Mouse (Mus musculus) liver, embryonic 14.5 days (tissue): ENCODE measurements at regions not wholly inside any gene's neighbourhood (a gene's known extent, or its start where the extent isn't known, plus 50 kb on each side); places are given as distances from the start of the nearest gene placed in this dataset.
A peak's percentile ranks its signal among the peaks of the same experiment; 100 is the strongest.

Experiments
- ATAC-seq: fragments of 200-750 bp; cut with Nextera tagmentation; 2 replicates; pipeline ENCODE4 v1.8.0; 2017; ENCODE audit warnings: moderate number of reproducible peaks, mild to moderate bottlenecking, moderate library complexity; ENCODE audit not compliant: insufficient read depth
- DNase-seq, 3 experiments: peaks; one replicate each; pipeline ENCODE4 v3.0.0-alpha.2; 2012 to 2013; ENCODE audit warnings: low read depth in 3 of 3, low spot score in 3 of 3
- H3K27ac ChIP-seq: fragments of 300-500 bp; sonication (generic); 2 replicates; pipeline ENCODE4 v1.5.1; 2014; ENCODE audit warnings: moderate library complexity, mild to moderate bottlenecking, control low read depth, inconsistent platforms
- H3K27me3 ChIP-seq: fragments of 300-500 bp; sonication (generic); 2 replicates; pipeline ENCODE4 v1.6.1; 2014; ENCODE audit warnings: mild to moderate bottlenecking, low read length, moderate library complexity; ENCODE audit not compliant: control insufficient read depth, insufficient read depth
- H3K36me3 ChIP-seq: fragments of 300-500 bp; sonication (generic); replicated peaks from 2 replicates; pipeline ENCODE4 v1.6.1; 2014; ENCODE audit warnings: low read depth; ENCODE audit not compliant: control insufficient read depth, insufficient read depth
- H3K4me1 ChIP-seq, 2 experiments: fragments of 200-500 bp in 1 of 2; fragments of 300-500 bp in 1 of 2; sonication (generic) in 1 of 2; replicated peaks; 2 replicates each; pipeline ENCODE4 v1.6.1; 2012 to 2014; ENCODE audit warnings: antibody characterized with exemption in 1 of 2, inconsistent platforms in 1 of 2, low read length in 1 of 2; ENCODE audit not compliant: control insufficient read depth in 2 of 2, insufficient read depth in 2 of 2
- H3K4me2 ChIP-seq: fragments of 300-500 bp; sonication (generic); 2 replicates; pipeline ENCODE4 v1.6.1; 2014; ENCODE audit warnings: low read depth, mild to moderate bottlenecking, control low read depth, moderate library complexity
- H3K4me3 ChIP-seq, 2 experiments: fragments of 200-500 bp in 1 of 2; fragments of 300-500 bp in 1 of 2; sonication (generic) in 1 of 2; 2 replicates each; pipeline ENCODE4 v1.5.1; 2012 to 2014; ENCODE audit warnings: low read depth in 2 of 2, low read length in 2 of 2, mild to moderate bottlenecking in 2 of 2, control low read depth in 1 of 2, inconsistent platforms in 1 of 2, moderate library complexity in 1 of 2; ENCODE audit not compliant: insufficient read depth in 1 of 2
- H3K9ac ChIP-seq: fragments of 300-500 bp; sonication (generic); replicated peaks from 2 replicates; pipeline ENCODE4 v1.6.1; 2014; ENCODE audit warnings: mild to moderate bottlenecking, control low read depth, moderate library complexity
- H3K9me3 ChIP-seq: fragments of 300-500 bp; sonication (generic); 2 replicates; pipeline ENCODE4 v1.6.1; 2016; ENCODE audit warnings: low read length, mixed read lengths; ENCODE audit not compliant: control insufficient read depth
- CTCF ChIP-seq: IDR thresholded peaks from 2 replicates; pipeline ENCODE4 v1.5.1; 2016; ENCODE audit warnings: antibody characterized with exemption, low read depth, control low read depth
- EP300 ChIP-seq: IDR thresholded peaks from 2 replicates; pipeline ENCODE4 v1.6.1; 2016; ENCODE audit warnings: antibody characterized with exemption, low read depth
- WGBS: fragments of 180-500 bp; shearing (Covaris S2); extraction: QIAGEN DNeasy Blood & Tissue Kit; methylation state at CpG from one replicate; pipeline ENCODE4 v1.1.7; 2014; ENCODE audit not compliant: insufficient replicate concordance; 5-methylcytosine and 5-hydroxymethylcytosine counted together

DNA sequence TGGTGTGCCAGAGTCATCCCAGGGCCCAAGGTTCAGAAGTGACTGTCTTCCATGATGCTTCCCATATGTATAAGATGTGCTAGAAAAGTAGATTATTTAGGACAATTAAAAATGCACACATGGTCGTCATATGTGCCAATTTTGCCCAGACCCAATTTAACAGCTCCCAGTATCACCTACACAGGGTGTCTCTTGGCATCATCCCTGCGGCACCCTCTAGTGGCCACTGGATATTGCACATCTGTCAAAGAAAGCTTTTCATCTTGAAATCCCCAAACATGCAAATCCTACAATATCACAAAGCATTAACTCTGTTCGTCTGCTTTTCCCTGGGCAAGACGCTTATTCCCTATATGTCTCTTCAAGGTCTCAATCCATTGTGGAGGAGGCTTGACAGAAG, 71.3 kb upstream of the Olfm4 start:
- Histone ChIP-seq H3K4me2 (no peak overlapping the region), H3K4me3 (no peak overlapping the region), H3K27me3 (no peaks in the 10 kb centered on the region), H3K9me3 (no peaks in the 10 kb centered on the region), H3K36me3 (no peaks in the 10 kb centered on the region), H3K27ac (no peak overlapping the region), H3K9ac (no peak overlapping the region), H3K4me1 (no peaks in the 10 kb centered on the region)
- DNase-seq (no peak), ATAC-seq (no peak)
- TF ChIP-seq CTCF (peak; percentile 41), EP300 (no peak)
- WGBS: 30% methylated on average over 4 of the region's 4 CpGs

DNA sequence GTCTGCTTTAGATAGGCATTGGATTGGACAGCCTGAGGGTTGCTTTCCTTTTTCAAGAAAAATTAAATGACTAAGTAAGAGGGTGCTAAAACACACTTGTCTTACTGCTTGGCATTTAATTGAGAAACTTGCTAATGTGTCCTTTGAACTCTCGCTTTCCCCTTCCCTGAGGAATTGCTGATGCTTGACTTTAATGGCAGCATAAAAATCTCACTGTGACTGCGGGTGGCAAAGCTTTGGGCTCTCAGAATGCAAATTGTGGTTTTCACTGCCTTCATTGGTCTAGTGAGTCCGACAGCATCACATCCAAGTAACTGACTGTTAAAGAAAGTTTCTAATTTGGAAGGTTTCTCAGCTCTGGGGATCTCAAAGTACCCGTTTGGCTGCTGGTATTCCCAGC, 76.1 kb upstream of the Olfm4 start:
- H3K9me3 ChIP-seq: no peaks in the 10 kb centered on the region
- no peak overlapping the region for H3K4me3 ChIP-seq
- no peaks in the 10 kb centered on the region for H3K36me3 ChIP-seq
- H3K9ac ChIP-seq: no peak overlapping the region
- no peaks in the 10 kb centered on the region for H3K27me3 ChIP-seq
- WGBS: 27% methylated on average over 4 of the region's 4 CpGs
- DNase-seq (no peak), ATAC-seq (no peak)
- no peak overlapping the region for H3K4me2 ChIP-seq
- no peak overlapping the region for H3K27ac ChIP-seq
- TF ChIP-seq EP300 (no peak), CTCF (no peak)
- no peaks in the 10 kb centered on the region for H3K4me1 ChIP-seq

DNA sequence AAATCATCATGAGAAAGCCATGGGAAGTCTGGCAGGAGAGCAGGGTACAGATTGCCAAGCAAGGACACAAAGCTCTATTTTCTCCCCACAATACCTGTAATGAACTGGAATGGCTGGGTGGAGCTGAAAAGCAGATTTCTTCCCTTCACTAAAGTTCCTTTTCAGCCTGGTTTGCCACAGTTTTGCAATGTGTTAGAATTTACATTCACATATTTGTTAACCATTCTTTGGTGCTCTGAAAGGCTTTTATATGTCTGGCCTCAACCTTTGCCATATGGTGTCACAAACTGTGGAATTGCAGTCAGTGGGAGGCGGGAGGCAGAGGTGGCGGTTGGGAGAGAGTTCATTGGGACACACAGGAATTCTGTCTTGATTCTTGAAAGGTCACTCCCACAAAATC, 78.3 kb upstream of the Olfm4 start:
- ATAC-seq (no peak), DNase-seq (no peak)
- no peak overlapping the region for H3K4me2 ChIP-seq
- 56% methylated on average over 2 of the region's 2 CpGs for WGBS
- no peaks in the 10 kb centered on the region for H3K27me3 ChIP-seq
- H3K9ac ChIP-seq: no peak overlapping the region
- H3K4me3 ChIP-seq: no peak overlapping the region
- H3K4me1 ChIP-seq: no peaks in the 10 kb centered on the region
- no peak overlapping the region for H3K27ac ChIP-seq
- no peak for TF ChIP-seq EP300
- no peak for TF ChIP-seq CTCF
- H3K36me3 ChIP-seq: no peaks in the 10 kb centered on the region
- no peaks in the 10 kb centered on the region for H3K9me3 ChIP-seq

DNA sequence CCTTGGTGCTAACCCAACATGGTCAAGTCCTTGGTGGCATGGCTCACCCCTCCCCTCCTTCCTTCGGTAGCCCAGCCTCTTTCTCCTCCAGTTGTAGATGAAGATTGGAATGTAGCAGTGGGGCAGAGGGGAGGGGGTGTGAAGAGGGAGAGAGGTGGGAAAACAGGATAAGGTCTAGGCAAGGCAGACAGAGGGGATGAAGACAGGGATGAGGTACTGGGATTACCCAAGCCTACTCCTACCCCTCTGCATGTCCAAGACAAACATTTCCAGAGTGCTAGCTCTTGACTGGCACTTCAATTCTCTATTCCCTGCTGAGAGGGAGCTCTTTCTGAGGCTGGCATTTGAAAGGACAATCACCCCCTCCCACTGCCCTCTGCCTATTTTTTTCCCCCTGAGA, 81.5 kb upstream of the Olfm4 start:
- H3K4me3 ChIP-seq: no peak overlapping the region
- 0% methylated on average over 1 of the region's 1 CpGs for WGBS
- no peaks in the 10 kb centered on the region for H3K36me3 ChIP-seq
- no peaks in the 10 kb centered on the region for H3K27me3 ChIP-seq
- no peak overlapping the region for H3K27ac ChIP-seq
- ATAC-seq (no peak), DNase-seq (no peak)
- no peaks in the 10 kb centered on the region for H3K4me1 ChIP-seq
- no peak overlapping the region for H3K4me2 ChIP-seq
- no peak overlapping the region for H3K9ac ChIP-seq
- no peaks in the 10 kb centered on the region for H3K9me3 ChIP-seq
- TF ChIP-seq CTCF (no peak), EP300 (no peak)

DNA sequence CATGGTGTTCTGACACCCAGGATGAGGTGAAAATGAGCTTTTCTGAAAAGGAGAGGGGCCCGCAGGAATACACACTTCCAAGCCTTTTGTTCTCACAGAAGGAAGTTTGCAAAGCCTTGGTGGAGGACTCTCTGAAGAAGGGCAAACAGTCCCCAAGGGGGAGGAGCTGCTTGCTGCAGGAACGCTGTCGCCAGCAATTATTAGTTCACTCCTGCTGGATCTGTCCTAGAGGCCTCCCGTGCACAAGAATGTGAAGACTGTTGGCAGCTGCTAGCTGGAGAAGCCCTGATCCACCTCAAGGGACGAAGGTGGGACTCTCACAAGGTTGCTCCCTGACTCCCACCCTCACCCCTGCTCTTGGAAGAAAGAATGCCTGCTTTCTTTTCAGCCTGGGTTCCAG, 85.6 kb upstream of the Olfm4 start:
- no peak overlapping the region for H3K27ac ChIP-seq
- H3K9ac ChIP-seq: no peak overlapping the region
- no peak for TF ChIP-seq EP300
- no peak for TF ChIP-seq CTCF
- H3K27me3 ChIP-seq: no peaks in the 10 kb centered on the region
- H3K4me2 ChIP-seq: no peak overlapping the region
- 5% methylated on average over 5 of the region's 5 CpGs for WGBS
- H3K4me3 ChIP-seq: no peak overlapping the region
- no peak for ATAC-seq
- no peaks in the 10 kb centered on the region for H3K36me3 ChIP-seq
- no peaks in the 10 kb centered on the region for H3K9me3 ChIP-seq
- H3K4me1 ChIP-seq: no peaks in the 10 kb centered on the region
- DNase-seq: no peak

DNA sequence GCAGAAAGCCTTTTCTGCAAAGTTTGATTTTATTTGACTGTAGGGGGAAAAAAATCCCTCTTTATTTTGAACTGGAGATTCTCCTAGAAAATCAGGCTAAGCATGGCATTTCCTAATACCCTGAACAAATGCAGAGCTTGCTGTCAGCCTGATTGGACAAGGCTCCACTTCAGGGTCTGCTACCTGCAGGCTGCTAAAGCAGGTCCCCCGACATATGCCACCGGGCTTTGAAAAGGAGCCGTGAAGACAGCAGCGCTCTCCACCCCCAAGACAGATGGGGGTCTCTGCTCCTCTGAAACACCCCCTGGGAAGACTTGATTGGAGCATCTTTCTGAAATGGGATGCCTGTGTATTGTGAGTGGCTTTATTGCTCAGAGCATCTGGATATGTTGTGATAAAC, 90.6 kb upstream of the Olfm4 start:
- no peak overlapping the region for H3K27ac ChIP-seq
- H3K9me3 ChIP-seq: no peaks in the 10 kb centered on the region
- ATAC-seq: no peak
- H3K36me3 ChIP-seq: no peaks in the 10 kb centered on the region
- no peak for DNase-seq
- WGBS: 77% methylated on average over 4 of the region's 4 CpGs
- TF ChIP-seq EP300 (no peak), CTCF (no peak)
- no peak overlapping the region for H3K9ac ChIP-seq
- no peak overlapping the region for H3K4me3 ChIP-seq
- no peaks in the 10 kb centered on the region for H3K4me1 ChIP-seq
- H3K27me3 ChIP-seq: no peaks in the 10 kb centered on the region
- no peak overlapping the region for H3K4me2 ChIP-seq
